Mouse (Mus musculus): ENCODE measurements around the gene Leo1.
"Not testable (repeated sequence)": the region's sequence is repeated elsewhere in the genome, so short reads cannot be mapped to it uniquely, and the experiment has no call there.

Gene Leo1

DNA sequence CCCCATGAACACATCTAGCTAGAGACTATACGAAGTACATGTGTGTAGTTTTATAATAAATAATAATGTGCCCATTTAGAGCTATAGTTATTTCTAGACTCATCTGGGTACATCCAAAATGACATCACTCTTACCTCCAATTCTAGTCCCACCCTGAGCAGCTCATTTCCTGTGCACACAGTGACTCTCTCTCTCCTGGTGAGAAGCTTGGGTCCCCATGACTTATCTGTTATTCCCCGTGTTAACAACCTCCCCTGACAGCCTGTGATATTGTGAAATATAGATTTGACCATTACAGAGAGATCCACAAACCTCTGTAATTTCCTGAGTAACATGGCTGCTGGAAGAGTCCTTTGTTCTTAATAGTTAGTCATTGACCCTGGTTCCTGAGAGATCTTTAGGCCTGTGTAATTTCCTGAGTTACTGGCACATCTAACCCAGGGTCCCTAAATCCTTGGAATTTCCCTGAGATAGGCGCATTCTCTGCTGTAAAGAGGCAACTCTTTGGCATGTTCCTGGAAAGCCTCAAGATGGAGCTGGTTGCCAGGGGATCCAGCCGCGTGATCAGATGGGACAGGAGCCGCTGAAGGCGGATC lies 15.4 kb upstream of the Leo1 start:
- no peak for DNase-seq (ENCODE audit: low spot score in 2 of 2)

DNA sequence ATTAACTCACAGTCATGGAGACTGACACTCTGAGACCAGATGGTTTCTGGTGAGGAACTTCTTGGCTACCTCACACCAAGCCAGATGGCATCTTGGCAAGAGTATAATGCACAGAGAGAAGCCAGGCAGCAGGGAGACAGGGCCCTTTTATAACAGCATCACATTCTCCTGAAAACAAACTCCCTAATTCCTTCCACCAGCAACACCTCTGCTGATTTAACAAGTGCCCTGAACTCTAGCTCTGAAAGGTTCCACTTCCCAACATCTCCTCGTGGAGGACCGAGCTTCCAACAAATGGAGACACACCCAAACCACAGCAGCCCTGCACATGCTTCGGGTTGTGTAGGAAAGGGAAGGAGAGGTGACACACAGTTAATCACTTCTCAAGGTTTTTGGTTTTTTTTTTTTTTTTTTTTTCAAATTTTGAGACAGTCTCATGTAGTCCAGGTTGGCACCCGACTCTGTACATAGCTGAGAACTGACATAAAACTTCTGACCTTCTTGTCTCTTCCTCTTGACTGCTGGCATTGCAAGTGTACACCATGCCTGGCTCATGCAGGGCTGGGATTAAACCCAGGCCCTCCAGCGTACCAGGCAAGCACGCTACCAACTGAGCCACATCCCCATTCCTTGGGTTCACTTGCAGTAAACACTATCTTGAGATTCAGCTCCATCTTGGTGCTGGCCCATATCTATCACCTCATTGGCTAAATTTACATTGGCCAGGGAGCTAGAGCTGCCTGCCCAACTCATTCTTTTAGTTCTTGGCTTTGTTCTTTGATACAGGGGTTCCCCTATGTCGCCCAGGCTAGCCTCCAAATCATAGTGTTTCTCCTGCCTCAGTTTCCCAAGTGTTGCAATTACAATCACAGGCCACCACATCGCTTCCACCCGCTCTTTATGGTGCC lies 13.7 kb upstream of the Leo1 start:
- peak in 1 of 2 experiments; percentile 46 for DNase-seq (ENCODE audit: low spot score in 2 of 2)

DNA sequence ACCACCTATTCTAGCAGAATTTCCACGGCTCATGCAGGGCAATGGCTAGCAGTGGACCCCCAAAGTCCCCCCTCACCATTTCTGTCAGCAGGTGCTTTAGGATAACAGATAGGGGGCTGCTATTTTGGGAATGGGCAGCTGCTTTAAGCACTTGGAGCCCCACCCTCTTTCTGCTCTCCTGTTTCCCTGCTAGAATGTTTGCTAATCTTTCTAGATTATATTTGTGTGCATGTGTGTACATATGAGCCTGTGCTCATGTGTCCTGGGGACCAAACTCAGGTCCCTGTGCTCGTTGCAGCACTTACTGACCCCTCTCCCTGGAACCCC lies 13.1 kb upstream of the Leo1 start:
- DNase-seq (ENCODE audit: low spot score in 2 of 2): no peak

DNA sequence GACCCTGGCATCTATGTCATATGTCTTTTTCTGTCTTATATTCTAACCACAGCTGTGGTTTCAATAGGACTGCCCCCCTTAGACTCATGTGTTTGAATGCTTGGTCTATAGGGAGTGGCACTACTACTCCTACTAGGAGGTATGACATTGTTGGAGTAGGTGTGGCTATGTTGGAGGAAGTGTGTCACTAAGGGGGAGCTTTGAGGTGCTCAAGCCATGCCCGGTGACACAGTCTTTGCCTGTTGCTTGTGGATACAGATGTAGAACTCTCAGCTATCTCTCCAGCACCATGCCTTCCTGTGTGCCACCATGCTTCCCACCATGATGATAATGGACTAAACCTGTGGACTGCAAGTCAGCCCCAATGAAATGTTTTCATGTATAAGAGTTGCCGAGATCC lies 12.3 kb upstream of the Leo1 start:
- no peak for DNase-seq (ENCODE audit: low spot score in 2 of 2)

DNA sequence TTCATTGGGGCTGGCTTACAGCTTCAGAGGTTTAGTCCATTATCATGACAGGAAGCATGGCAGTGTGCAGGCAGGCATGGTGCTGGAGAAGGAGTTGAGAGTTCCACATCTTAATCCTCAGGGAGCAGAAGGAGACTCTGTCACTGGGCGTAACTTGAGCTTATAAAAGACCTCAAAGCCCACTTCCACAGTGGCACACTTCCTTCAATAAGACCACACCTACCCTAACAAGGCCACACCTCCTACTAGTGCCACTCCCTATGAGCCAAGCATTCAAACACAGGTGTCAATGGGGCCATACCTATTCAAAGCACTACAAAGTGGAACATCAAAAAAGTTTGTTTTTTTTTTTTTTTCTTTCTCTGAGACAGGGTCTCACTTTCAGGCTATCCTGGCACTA lies 11.7 kb upstream of the Leo1 start:
- DNase-seq (ENCODE audit: low spot score in 2 of 2): no peak

DNA sequence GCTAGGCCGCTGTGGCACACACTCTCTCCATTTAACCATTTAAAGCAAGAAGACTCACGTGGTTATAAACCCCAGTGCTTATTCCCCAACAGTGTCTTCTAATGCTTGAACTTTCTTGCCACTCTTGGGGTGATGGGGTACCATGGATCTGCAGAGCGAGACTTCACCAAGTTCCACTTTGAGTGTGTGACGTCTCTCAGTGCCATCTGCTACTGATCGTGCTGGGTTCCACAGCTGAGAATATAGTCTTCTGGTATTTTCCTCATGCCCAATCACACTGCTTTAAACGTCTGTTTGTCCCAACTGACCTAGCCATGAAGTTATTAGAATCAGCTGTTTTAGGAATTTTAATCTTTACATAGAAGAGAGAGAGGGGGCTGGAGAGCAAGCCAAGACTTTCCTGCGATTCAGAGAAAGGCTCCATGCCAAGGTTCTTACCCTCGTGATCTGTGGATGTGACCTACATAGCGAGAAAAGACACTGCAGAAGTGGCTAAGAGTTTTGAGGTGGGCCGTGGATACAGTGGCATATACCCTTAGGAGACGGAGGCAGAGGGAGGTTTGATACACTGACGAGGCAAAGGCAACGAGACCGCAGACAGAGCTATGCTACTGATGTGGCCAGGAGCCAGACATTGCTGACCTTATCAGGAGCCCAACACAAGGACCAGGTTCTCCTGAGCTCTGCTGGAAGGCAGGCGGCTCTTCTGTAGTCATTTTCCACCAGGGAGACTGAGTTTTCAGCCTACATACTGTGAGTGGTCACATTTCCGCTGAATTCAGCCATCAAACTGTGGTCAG lies 10.3 kb upstream of the Leo1 start:
- peak; percentile 38 to 48 for DNase-seq (ENCODE audit: low spot score in 2 of 2)

DNA sequence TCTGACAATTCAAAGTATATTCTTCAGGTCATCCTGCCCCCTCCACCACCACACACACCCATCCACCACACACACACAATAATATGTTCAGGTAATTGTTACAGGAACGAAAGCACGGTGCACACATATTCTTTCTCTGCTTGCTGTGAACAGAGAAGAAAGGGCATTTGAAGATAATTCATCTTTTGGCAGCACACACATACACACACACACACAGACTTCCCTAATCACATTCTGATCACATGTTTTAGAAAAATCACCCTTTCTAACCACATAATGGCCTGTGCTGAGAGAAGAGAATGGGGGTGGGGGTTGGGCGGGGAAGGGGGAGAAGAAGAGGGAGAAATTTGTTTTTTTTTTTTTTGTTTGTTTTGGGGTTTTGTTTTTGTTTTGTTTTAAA lies 8.6 kb upstream of the Leo1 start:
- DNase-seq (ENCODE audit: low spot score in 2 of 2): no peak

DNA sequence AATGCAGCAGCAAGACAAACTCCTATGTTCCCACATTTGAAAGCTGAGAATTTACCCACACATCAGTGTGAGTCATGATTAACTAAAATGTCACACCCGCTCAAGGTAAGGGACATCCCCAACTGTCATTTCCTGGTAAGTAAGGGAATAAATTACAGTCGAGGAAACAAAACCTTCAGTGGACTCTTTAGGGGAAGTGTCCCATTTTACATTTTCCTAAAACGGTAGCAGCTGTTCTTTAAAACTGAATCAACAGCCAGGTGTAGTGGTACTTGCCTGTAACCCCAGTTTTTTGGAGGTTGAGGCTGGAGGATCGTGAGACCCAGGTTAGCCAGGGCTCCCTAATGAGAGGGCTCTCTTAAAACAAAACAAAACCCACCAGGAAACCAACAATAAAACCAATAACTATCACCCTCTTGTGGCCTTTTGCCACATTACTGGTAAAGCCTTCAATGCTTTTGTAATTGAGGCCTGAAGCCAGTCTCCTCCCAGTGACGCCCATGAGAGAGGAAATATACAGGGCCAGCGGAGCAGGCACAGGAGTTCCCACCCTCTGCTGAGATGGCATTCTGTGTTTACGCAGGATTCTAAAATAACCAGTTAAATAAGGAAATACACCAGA lies 7.0 kb upstream of the Leo1 start:
- DNase-seq (ENCODE audit: low spot score in 2 of 2): peak; percentile 54 to 58

DNA sequence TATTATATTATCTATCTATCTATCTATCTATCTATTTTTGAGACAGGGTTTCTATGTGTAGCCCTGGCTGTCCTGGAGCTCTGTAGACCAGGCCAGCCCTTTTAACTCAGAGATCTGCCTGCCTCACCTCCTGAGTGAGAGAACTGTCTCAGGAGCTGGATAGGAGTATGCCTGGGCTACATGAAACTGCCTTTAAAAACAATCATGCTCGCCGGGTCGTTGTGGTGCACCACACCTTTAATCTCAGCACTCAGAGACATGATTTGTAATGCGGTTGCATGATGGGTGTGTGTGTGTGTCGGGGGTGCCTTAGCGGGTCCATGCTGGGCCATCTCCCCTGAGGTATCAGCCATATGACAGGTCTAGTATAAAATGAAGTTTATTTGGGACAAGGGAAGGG lies 6.5 kb upstream of the Leo1 start:
- DNase-seq (ENCODE audit: low spot score in 2 of 2): no peak

DNA sequence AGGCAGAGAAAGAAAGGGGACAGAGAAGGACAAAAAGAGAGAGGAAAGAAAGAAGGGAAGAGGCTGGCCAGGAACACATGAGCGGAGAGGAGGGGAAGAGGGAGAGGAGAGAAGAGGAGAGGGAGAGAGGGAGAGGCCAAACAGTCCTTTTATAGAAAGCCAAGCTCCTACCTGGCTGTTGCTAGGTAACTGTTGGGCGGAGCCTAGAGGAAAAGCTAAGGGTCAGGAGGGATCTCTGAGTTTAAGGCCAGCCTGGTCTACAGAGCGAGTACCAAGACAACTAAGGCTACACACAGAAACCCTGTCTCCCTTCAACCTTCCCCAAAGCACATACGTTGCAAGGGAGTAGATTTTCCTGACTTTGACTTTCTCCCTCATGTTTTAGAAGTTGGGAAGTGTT lies 6.0 kb upstream of the Leo1 start:
- no peak for DNase-seq (ENCODE audit: low spot score in 2 of 2)

DNA sequence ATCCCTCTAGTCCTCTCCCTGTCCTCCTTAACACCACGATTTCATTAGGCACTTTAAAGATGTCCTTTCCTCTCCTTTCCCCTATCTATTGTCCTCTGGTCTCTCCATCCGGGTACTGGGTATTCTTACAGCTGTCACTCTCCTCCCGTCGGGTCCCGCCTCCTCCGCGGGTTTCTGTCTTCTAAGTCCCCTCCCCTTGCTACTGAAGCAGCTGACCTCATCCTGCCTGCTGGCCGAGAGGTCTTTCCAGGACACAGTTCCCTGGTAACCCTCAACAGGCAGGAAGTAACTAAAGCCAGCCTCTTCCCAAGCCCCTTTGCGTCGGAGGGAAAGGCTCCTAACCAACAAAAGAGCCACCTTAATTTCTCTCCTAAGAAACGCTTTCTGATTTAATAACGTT lies 5.4 kb upstream of the Leo1 start:
- DNase-seq (ENCODE audit: low spot score in 2 of 2): peak; percentile 81 to 88

DNA sequence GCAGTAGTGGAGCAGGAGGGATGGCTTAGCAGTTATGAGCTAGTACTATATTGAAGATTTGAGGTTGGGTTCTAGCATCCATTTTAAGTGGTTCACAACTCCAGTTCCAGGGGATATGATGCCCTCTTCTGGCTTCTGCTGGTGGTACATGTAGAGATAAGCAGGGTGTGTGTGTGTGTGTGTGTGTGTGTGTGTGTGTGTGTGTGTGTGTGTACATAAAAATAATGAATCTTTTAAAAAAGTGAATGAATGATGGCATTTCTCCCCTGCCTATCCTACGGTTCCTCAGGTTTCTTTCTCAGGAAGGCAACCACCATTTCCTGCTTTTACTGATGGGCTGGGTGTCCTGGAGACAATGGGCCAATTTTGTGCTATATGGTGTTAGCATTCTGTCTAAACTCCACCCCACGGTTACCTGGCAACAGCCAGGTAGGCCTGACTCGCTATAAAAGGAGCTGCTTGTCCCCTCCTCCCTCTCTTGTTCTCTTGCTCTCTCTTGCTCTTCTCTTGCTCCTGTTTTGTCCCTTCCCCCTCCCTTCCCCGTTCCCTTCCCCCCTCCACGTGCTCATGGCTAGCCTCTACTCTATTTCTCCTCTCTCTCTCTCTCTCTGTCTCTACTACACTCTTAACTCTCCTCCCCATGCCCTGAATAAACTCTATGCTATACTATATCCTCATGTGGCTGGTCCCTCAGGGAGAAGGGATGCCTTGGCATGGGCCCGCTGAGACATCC lies 3.5 kb upstream of the Leo1 start:
- peak in 1 of 2 experiments; percentile 52 for DNase-seq (ENCODE audit: low spot score in 2 of 2)

DNA sequence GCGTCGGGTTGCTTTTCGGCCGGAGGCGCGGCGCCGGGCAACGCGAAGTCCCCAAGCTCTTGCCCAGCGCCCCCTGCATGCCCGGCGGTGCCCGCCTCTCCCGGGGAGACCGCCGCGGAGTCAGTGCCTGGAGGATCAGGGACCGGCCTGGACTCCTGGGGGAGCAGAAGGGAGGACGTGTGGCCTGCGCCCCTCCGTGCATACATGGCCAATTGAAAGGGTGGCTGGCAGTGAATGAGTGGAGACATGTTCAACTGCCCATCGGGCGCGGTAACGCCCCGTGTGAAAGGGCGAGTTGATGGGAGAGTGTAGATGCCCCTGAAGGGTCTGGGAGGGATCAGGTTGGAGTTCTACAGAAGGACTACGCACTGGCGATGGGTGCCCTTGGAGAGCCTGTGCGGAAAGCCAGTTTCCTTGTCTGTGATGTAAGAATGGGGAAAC lies 387 bp downstream of the Leo1 start:
- DNase-seq (ENCODE audit: low spot score in 2 of 2): no peak

DNA sequence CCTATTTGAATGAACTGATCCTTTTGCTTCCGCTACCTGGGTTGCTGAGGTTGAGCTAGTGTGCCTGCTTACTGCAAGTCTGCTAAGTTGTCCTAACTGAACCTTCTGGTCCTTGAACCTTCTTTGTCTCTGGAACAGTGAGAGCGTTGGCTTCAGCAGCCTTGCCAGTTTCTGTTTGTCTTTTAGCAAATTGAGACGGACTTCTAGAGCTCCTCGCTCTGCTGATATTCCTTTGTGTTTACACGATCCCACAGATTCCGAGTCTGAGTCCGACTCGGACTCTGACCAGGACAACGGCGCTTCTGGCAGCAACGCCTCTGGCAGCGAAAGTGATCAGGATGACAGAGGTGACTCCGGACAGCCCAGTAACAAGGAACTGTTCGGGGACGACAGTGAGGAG lies 3.7 kb downstream of the Leo1 start:
- no peak for DNase-seq (ENCODE audit: low spot score in 2 of 2)

DNA sequence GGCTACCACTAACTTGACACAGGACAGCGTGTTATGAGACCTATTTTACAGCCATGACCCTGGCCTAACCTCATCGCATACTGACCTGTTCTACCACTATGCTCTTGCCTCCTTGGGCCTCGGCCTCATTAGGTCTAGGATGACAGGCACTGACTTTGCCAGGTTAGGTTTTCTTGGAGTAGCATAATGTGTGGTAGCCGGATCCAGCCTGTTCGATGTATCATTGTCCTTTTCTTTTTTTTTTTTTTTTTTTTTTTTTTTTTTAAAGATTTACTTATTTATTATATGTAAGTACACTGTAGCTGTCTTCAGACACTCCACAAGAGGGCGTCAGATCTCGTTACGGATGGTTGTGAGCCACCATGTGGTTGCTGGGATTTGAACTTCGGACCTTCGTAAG lies 5.2 kb downstream of the Leo1 start:
- not testable (repeated sequence) for DNase-seq (ENCODE audit: low spot score in 2 of 2)

DNA sequence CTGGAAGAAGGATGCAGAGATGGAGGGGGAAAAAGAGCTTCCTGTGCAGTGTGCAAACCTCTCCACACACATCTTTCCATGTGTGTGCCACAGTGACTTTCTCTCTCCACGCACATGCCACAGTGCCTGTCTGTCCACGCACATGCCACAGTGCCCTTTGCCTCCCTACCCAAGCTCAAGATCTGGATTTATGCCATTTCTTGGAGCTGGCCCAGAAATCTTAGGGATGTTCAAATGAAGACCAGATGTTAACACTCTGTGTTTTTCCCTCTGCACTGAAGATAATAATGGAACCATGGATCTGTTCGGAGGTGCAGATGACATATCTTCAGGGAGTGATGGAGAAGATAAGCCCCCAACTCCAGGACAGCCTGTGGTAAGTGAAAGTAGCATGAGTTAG lies 6.7 kb downstream of the Leo1 start:
- DNase-seq (ENCODE audit: low spot score in 2 of 2): no peak

DNA sequence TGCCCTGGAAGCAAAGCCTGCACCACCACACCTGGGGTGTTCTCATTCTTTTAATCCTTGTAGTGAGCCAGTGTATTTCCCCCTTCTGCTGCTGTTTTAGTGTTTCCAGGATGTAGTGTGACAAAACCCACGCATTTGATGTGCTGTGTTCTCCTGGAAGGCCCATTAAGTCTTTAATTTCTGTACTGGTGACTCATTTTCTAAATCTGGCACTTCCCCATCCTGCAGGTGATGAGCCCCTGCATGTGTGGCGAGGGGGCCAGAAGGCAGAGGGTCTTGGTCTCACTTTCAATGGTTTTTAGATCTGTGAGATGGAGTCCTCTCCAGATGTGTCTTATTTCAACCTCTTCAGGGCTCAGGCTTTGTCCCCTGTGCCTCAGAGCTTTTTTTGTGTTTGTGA lies 12.7 kb downstream of the Leo1 start:
- DNase-seq (ENCODE audit: low spot score in 2 of 2): no peak

DNA sequence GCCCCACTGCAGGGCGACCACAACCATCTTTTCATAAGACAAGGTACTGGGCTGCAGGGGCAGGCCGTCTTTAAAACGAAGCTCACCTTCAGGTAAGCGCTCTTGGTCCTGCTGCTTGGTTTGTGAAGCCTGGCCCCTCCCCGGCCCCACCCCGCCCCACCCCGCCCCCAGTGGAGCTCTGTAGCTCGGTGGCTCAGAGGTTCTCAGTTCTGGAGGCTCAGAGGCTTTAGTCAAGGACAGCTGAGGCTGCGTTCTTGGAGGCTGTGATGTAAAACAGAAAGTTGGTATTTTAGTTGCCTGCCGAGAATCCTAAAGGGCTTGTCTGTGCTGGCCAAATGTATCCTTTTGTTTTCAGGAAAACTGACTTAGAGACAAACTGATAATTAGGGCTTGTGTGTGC lies 14.4 kb downstream of the Leo1 start:
- no peak for DNase-seq (ENCODE audit: low spot score in 2 of 2)

DNA sequence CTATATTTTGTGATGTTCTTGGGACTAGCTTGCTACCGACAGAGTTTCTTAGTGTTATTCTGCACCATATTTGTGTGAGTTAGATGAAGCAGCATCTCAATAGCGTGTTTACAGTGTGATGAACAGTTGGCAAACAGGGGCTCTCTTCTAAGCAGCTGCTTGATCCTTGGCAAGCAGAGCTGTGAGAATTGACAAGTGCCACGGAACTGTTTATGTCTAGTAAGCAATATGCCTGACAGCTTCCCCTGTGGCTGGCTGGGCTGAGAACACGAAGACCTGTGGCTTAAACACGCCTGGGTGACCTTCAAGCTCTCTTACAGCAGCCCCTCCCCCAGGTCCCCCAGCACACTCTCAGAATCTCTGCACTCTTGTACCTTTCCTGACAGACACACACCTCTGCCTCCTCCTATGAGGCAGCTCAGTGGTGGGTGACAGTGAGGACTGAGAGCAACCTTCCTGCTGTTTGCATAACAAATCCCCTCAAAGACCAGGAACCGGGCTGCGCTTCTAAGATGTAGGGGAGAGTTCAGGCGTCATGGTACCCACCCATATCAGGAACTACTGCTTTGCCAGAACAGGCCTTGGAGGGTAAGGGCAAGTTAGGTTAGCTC lies 21.8 kb downstream of the Leo1 start:
- DNase-seq (ENCODE audit: low spot score in 2 of 2): no peak

DNA sequence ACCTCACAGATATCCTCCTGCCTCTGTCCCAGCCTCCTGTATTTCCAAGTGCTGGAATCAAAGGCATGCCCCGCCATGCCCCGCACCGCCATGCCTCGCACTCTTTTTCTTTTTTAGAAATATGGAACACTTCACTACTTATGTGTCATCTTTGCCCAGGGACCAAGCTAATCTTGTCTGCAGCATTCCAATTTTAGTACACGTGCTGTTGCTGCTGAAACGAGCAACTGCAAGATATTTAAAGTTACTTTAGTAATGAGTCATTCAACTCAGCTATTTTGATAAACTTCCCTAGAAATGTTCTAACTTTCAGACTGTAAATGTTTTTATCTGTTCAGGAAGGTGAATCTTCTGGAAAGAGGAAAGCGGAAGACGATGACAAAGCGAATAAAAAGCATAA lies 24.5 kb downstream of the Leo1 start:
- peak; percentile 37 to 60 for DNase-seq (ENCODE audit: low spot score in 2 of 2)

DNA sequence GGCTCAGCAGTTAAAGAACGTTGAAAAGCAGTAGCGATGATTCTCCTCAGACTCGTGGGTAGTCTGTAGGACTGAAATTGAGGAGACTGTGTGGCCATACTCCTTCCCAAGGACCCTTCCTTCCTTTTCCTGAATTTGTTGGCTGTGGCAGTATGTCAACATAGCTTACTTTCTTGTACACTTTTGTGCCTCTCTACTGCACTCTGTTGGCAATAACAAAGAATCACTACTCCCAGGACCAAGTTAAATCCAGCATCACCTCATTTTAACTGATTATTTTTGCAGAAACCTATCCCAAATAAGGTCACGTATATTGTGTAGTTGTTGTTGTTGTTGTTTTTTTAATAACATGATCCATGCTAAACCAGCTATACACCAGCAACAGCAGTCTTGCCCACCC lies 25.3 kb downstream of the Leo1 start:
- DNase-seq (ENCODE audit: low spot score in 2 of 2): no peak

All from right cerebral cortex, postnatal 10 days (tissue).